Mouse (Mus musculus) adipocyte (in vitro differentiated cells): ENCODE measurements around the gene AU022252.

ENCODE experiments used
- DNase-seq: peaks from one replicate; pipeline ENCODE4 v3.0.0-alpha.2; 2016; ENCODE audit warnings: low spot score

The AU022252 gene

GRCm38 (mm10) chr4:119188060-119188785 lies 44.3 kb downstream of the AU022252 start:
- no peak for DNase-seq

DNA sequence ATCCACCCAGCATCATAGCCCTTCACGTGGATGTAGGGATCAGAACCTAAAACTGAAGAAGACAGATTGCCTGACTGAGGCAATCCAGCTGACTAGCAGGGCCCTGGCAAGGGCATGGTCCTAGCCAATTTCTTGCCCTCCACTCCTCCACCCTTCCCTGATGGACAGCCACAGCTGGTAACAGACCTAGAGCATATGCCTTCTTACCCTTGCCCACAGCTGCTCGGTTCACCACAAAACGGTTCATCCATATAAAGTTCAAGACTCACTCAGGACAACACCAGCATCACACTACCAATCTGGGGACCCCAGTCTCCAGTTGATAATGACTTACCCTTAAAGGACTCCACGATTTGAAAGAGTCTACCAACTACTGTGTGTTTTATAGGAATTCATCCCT lies 46.7 kb downstream of the AU022252 start:
- no peak for DNase-seq

GRCm38 (mm10) chr4:119183525-119183924 lies 49.0 kb downstream of the AU022252 start:
- no peak for DNase-seq

DNA sequence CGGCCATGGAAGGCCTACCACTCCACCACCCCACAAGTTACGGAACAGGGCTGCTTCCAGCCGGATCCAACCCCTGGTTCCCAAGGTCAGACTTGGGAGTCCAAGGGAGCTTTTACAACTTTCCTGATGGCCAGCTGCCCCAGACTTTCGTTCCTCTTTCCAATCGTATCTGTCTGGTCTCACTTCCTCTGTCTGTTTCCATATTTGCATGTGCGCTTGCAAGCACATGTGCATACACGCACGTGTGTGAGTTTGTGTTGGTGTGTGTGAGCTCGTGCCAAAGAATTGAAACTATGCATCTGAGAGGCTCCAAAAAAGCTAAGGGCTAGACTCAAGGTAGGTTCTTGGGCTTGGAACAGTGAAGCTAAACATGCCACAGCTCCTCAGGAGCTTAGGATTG lies 51.1 kb downstream of the AU022252 start:
- no peak for DNase-seq

DNA sequence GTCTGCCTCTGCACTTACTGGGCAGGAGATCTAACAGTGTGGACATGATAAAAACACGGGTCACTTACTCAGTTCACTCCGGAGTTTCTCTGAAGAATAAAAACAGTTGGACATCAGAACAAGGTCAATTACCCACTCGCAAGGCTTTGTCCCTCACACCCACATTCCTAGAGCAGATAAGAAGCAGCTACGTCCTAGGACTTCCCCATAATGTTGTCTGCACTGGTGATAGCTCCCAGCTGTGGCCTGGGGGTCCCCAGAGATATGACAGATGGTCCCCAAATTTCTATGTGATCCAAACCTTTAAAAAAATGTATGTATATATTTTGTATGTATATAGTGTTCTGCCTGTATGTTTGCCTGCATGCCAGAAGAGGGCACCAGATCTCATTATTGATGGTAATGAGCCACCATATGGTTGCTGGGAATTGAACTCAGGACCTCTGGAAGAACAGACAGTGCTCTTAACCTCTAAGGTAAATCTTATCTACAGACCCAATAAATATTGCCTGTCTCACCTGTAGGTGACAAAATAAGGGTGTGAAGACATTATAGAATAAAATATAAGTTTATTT lies 52.3 kb downstream of the AU022252 start:
- DNase-seq: no peak

GRCm38 (mm10) chr4:119178331-119178730 lies 54.2 kb downstream of the AU022252 start:
- no peak for DNase-seq

DNA sequence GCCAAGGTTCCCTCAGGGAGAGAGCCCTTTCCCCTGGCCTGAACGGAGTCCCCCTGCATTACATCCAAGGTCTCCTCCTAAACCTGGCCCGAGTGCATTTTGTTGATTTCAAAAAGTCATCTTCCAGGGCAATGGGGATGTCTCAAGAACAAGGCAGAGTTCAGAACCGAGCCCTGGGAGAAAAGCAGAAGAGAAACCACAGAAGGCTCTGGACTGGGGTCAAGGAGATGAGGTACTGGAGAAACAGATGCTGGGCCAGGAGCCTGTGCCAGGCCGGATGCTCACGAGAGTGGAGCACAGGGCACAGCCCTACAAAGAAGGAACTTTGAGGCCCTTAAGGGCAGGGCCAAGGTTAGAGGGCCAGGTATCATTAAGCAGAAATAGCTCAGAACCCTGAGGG lies 54.8 kb downstream of the AU022252 start:
- peak; percentile 12 for DNase-seq

DNA sequence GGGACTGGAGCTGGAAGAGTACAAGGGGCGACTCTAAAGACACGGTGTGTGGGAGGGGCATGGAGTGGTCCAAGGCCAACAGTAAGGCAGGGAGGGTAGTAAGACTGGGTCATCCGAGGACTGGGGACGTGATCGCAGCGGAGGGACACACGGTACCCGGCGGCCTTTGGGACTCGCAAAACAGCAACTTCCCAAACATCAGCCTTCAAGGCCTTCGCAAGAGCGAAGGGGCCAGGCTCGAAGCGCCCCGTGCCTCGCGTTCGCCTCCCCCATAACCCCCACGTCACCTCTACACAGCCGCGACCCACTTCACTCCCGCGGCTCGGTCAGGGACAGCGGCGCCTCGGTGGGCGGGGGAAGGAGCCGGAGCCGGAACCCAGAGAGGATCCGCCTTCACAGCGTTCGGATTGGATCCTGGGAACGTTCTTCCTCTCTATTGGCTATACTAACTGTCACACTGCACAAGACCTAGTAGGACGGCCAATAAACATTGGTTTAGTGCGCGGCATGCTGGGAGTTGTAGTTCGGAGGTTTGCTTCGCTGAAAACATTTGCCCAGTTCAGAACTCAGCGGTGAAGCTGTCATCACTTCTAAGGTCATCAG lies 58.6 kb downstream of the AU022252 start, which contains the start of gene Zfp691:
Gene Zfp691 (minus strand): TSS at position 345 of the 603 bp plus-strand sequence.
- DNase-seq: peak; percentile 95

DNA sequence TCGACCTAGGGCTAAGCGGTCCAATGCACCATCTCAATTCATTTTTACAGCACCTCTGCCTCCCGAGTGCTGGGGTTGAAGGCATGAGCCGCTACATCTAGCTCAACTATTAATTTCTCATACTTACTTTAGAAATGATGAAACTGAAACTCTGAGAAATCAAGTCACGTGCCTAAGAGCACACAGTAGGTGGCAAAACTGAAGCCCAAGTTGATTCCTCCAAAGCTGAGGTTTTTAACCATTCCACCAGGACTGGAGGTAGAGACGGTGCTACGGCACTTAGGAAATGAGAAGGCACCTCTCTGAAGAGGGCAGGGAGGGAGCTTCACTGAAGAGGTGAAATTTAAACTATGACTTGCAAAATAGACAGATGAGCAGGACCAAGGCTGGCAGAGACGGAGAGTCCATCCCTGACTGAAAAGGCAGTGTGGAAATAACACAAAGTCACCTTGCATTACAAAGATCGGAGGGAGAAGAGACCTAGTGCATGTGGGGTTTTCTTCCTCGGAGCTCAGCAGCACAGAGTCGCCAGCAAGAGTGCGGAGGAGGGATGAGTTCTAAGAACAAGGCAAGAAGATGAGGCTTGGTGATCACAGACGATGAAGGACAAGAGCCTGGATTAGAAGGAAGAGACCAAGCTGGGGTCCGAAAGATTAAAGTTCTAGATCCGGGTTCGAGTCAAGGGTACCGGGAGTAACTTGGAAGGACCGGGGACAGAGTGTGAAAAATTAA lies 59.4 kb downstream of the AU022252 start:
- DNase-seq: no peak

- peak; percentile 93 for DNase-seq
Measured at GRCm38 (mm10) chr4:119167663-119168062, 64.8 kb downstream of the AU022252 start.

DNA sequence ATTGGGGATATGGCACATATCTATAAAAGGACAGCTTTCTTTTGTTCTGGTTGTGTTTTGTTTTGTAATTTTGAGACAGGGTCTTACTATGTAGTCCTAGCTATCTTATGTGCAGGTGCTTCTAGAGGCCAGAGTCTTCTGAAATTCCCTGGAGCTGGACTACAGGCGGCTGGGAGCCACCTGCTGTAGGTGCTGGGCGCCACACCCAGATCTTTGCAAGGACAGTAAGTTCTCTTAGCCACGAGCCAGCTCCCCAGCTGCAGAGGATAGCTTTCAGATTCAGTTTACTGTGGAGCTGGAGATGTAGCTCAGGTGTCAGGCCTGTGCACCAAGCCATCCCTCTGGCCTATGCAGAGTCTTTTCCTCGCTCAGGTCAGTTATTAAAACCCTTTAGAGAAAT lies 65.4 kb downstream of the AU022252 start:
- DNase-seq: no peak

DNA sequence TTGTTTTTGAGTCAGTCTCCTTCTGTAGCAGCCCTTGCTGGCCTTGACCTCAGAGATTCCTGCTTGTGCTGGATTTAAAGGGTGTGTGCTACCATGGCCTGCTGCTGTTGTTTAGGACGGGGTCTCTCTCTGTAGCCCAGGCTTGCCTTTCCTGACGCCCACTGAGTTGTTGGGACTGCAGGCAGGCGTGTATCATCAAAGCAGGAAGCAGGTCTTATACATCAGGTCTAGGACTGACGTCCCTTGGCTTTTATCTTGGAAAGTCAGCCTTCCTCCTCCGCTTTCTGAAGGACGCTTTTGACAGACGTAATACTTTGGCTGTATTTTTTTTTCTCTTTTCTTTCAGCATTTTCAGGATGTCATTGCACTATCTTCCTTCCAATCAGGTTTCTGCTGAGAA lies 66.6 kb downstream of the AU022252 start:
- DNase-seq: no peak

GRCm38 (mm10) chr4:119162990-119163389 lies 69.5 kb downstream of the AU022252 start:
- no peak for DNase-seq

DNA sequence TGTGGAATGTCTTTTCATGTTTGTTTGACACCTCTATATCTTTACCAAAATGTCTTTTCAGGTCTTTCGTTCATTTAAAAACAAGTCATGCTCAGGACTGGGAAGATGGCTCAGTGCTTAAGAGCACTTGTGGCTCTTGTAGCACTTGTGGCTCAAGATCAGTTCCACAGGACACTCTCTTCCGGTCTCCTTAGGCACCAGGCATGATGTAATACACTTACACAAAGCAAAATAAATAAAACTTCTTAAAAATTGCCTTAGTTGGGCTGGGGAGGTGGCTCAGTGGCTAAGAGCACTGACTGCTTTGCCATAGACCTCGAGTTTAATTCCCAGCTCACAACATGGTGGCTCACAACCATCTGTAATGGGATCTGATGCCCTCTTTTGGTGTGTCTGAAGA lies 71.2 kb downstream of the AU022252 start:
- no peak for DNase-seq

GRCm38 (mm10) chr4:119157891-119158290 lies 74.6 kb downstream of the AU022252 start:
- DNase-seq: no peak

DNA sequence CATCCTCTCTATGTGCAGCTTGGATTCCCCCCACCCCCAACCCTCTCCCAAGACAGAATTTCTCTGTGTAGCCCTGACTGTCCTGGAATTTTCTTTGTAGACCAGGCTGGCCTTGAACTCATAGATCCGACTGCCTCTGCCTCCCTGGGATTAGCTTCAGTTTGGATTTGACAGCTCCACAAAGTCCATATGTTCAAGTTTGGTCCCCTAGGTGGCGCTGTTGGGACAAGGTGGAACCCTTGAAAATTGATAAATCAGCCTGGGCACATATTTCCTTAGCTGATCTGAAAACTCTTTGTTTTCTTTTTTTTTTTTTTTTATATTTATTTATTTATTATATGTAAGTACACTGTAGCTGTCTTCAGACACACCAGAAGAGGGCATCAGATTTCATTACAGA lies 75.3 kb downstream of the AU022252 start:
- DNase-seq: peak; percentile 43
